Mouse (Mus musculus): ENCODE results near the gene Gm10309. TPM values are rescaled to one million over a fixed set of nuclear protein-coding genes. Genes with fewer than 3 reads are reported as not detected.

Gm10309 gene
- polyA plus RNA-seq, 1 experiment from 2014 or later = 0.11 TPM

DNA sequence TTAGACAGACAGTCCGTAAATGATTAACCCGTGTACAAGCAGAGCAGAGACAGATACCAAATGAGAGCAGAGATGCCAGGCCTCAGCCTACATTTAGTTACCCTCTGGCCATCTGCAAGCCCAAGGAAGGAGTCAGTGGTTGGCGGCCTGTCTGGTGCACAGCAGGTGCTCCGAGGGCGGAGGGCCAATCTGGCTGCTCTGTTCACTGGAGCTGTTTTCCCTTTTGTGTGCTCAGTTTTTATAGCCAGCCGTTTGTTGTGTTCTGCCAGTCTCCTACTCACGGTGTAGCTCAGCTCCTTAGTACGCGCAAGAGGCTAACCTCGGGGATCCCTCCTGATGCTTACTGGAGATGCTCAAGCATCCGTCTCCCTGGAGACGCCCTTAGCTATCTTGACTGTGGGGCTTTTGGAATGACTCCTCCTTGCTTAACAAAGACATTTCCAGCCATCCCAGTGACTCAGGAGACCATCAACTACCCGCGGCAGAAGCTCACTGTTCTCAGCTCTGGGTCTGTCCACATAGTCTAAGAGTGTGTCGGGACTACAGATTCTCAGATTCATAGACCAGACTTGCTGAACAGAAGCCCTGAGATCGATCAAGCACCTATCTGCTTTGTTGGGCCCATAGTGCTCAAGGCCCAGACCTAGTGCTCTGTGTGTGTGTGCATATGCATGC, 40.2 kb downstream of the Gm10309 start:
- ATAC-seq (ENCODE audit: low read depth) (0 out of 2 replicates have a peak, but pooled peaks have one; percentile 28), DNase-seq (ENCODE audit: low spot score) (no peak)
- no peaks in the 10 kb centered on the region for H3K27me3 ChIP-seq (replicated peaks; ENCODE audit: control insufficient read depth, insufficient read depth, low read length)
- H3K4me3 ChIP-seq (ENCODE audit: low read depth, low read length) = no peak overlapping the region
- H3K27ac ChIP-seq (replicated peaks; ENCODE audit: low read depth, low read length) = no peak overlapping the region
- H3K4me1 ChIP-seq (ENCODE audit: control insufficient read depth, insufficient read depth, low read length) = 0 out of 2 replicates have a peak, but pooled peaks cover 3% of the 10 kb centered on the region
- WGBS = 75% methylated on average over 16 of the region's 16 CpGs
- no peaks in the 10 kb centered on the region for H3K36me3 ChIP-seq (ENCODE audit: control insufficient read depth, insufficient read depth, low read length)
- no peak overlapping the region for H3K4me2 ChIP-seq (ENCODE audit: low read depth, low read length)
- H3K9me3 ChIP-seq (ENCODE audit: control insufficient read depth, low read length) = no peaks in the 10 kb centered on the region
- no peak overlapping the region for H3K9ac ChIP-seq (ENCODE audit: low read depth, low read length)

DNA sequence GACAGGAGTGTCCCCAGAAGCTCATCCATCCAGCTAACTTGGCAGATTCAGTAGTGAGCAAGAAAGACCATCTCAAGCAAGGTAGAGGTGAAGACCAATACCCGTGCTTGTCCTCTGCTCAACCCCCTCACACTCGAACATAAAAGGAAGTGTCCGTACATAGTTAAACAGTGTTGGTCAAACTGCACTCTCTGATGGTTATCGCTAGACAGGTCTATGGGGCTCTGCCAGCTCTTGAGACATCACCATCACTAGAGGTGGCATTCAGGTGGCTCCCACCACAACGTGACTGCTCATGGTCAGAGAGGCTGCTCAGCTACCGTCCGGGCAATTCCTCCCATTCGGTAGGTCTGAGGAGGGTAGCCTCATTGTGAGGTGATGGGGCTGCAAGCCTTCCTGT, 40.8 kb downstream of the Gm10309 start:
- ATAC-seq (ENCODE audit: low read depth) (no peak), DNase-seq (ENCODE audit: low spot score) (no peak)
- 0 out of 2 replicates have a peak, but pooled peaks cover 3% of the 10 kb centered on the region for H3K4me1 ChIP-seq (ENCODE audit: control insufficient read depth, insufficient read depth, low read length)
- H3K9me3 ChIP-seq (ENCODE audit: control insufficient read depth, low read length) = no peaks in the 10 kb centered on the region
- H3K4me2 ChIP-seq (ENCODE audit: low read depth, low read length) = no peak overlapping the region
- H3K36me3 ChIP-seq (ENCODE audit: control insufficient read depth, insufficient read depth, low read length) = no peaks in the 10 kb centered on the region
- H3K27ac ChIP-seq (replicated peaks; ENCODE audit: low read depth, low read length) = no peak overlapping the region
- WGBS = 93% methylated on average over 8 of the region's 8 CpGs
- no peaks in the 10 kb centered on the region for H3K27me3 ChIP-seq (replicated peaks; ENCODE audit: control insufficient read depth, insufficient read depth, low read length)
- no peak overlapping the region for H3K4me3 ChIP-seq (ENCODE audit: low read depth, low read length)
- H3K9ac ChIP-seq (ENCODE audit: low read depth, low read length) = no peak overlapping the region

GRCm38 (mm10) chr17:86463369-86463768, 41.7 kb downstream of the Gm10309 start:
- H3K4me2 ChIP-seq (ENCODE audit: low read depth, low read length) = no peak overlapping the region
- DNase-seq (ENCODE audit: low spot score) (no peak), ATAC-seq (ENCODE audit: low read depth) (no peak)
- no peak overlapping the region for H3K9ac ChIP-seq (ENCODE audit: low read depth, low read length)
- H3K36me3 ChIP-seq (ENCODE audit: control insufficient read depth, insufficient read depth, low read length) = no peaks in the 10 kb centered on the region
- H3K27me3 ChIP-seq (replicated peaks; ENCODE audit: control insufficient read depth, insufficient read depth, low read length) = no peaks in the 10 kb centered on the region
- 0 out of 2 replicates have a peak, but pooled peaks cover 3% of the 10 kb centered on the region for H3K4me1 ChIP-seq (ENCODE audit: control insufficient read depth, insufficient read depth, low read length)
- no peak overlapping the region for H3K27ac ChIP-seq (replicated peaks; ENCODE audit: low read depth, low read length)
- no peaks in the 10 kb centered on the region for H3K9me3 ChIP-seq (ENCODE audit: control insufficient read depth, low read length)
- H3K4me3 ChIP-seq (ENCODE audit: low read depth, low read length) = no peak overlapping the region
- 46% methylated on average over 3 of the region's 3 CpGs for WGBS

- no peak overlapping the region for H3K4me3 ChIP-seq (ENCODE audit: low read depth, low read length)
- 63% methylated on average over 17 of the region's 17 CpGs for WGBS
- no peaks in the 10 kb centered on the region for H3K36me3 ChIP-seq (ENCODE audit: control insufficient read depth, insufficient read depth, low read length)
- ATAC-seq (ENCODE audit: low read depth) (no peak), DNase-seq (ENCODE audit: low spot score) (no peak)
- no peak overlapping the region for H3K9ac ChIP-seq (ENCODE audit: low read depth, low read length)
- 0 out of 2 replicates have a peak, but pooled peaks cover 3% of the 10 kb centered on the region for H3K4me1 ChIP-seq (ENCODE audit: control insufficient read depth, insufficient read depth, low read length)
- H3K27ac ChIP-seq (replicated peaks; ENCODE audit: low read depth, low read length) = no peak overlapping the region
- H3K27me3 ChIP-seq (replicated peaks; ENCODE audit: control insufficient read depth, insufficient read depth, low read length) = no peaks in the 10 kb centered on the region
- no peak overlapping the region for H3K4me2 ChIP-seq (ENCODE audit: low read depth, low read length)
- no peaks in the 10 kb centered on the region for H3K9me3 ChIP-seq (ENCODE audit: control insufficient read depth, low read length)
Measured at GRCm38 (mm10) chr17:86460645-86461430, 44.2 kb downstream of the Gm10309 start.

DNA sequence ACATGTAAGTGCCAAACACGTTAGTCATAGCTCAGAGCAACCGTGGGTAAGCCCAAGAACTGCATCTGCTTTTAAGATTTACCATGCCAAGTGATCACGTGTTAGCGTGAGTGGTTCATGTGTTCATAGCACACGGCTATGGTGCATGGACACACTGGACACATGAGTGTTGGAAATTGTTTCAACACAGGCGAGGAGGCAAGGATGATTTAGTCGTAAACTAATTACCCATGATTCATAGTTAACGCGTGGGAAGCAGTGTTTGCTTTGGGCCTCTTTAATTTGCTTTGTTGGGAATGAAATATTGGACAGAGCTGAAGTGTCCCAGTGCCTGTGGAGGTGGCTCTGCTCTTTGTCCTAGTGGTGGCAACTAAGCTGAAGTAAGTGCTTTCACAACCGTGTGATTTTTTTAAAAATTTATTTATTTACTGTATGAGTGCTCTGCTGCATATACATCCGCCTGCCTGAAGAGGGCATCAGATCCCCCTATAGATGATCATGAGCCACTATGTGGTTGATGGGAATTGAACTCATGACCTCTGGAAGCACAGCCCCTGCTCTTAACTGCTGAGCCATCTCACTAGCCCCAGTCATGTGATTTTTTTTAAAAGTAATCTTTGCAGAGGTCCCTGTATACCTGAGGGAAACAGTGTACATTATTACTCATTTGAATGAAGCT, 46.6 kb downstream of the Gm10309 start:
- Histone ChIP-seq H3K36me3 (ENCODE audit: control insufficient read depth, insufficient read depth, low read length) (no peaks in the 10 kb centered on the region), H3K4me1 (ENCODE audit: control insufficient read depth, insufficient read depth, low read length) (no peaks in the 10 kb centered on the region), H3K27ac (replicated peaks; ENCODE audit: low read depth, low read length) (no peak overlapping the region), H3K27me3 (replicated peaks; ENCODE audit: control insufficient read depth, insufficient read depth, low read length) (no peaks in the 10 kb centered on the region), H3K9ac (ENCODE audit: low read depth, low read length) (no peak overlapping the region), H3K9me3 (ENCODE audit: control insufficient read depth, low read length) (no peaks in the 10 kb centered on the region), H3K4me3 (ENCODE audit: low read depth, low read length) (no peak overlapping the region), H3K4me2 (ENCODE audit: low read depth, low read length) (no peak overlapping the region)
- ATAC-seq (ENCODE audit: low read depth) = no peak
- DNase-seq (ENCODE audit: low spot score) = no peak
- WGBS = 83% methylated on average over 11 of the region's 11 CpGs

- DNase-seq (ENCODE audit: low spot score) (peak; percentile 76), ATAC-seq (ENCODE audit: low read depth) (peak; percentile 71; the same call in 1 of the 2 replicates)
- Histone ChIP-seq H3K27ac (replicated peaks; ENCODE audit: low read depth, low read length) (no peak overlapping the region), H3K4me3 (ENCODE audit: low read depth, low read length) (no peak overlapping the region), H3K9me3 (ENCODE audit: control insufficient read depth, low read length) (no peaks in the 10 kb centered on the region), H3K27me3 (replicated peaks; ENCODE audit: control insufficient read depth, insufficient read depth, low read length) (no peaks in the 10 kb centered on the region), H3K4me2 (ENCODE audit: low read depth, low read length) (no peak overlapping the region), H3K9ac (ENCODE audit: low read depth, low read length) (no peak overlapping the region), H3K36me3 (ENCODE audit: control insufficient read depth, insufficient read depth, low read length) (no peaks in the 10 kb centered on the region), H3K4me1 (ENCODE audit: control insufficient read depth, insufficient read depth, low read length) (no peaks in the 10 kb centered on the region)
- WGBS = 51% methylated on average over 6 of the region's 6 CpGs
Measured at GRCm38 (mm10) chr17:86456512-86456911, 48.5 kb downstream of the Gm10309 start.

GRCm38 (mm10) chr17:86454351-86454706, 50.7 kb downstream of the Gm10309 start:
- no peak overlapping the region for H3K9ac ChIP-seq (ENCODE audit: low read depth, low read length)
- no peak overlapping the region for H3K4me3 ChIP-seq (ENCODE audit: low read depth, low read length)
- no peaks in the 10 kb centered on the region for H3K4me1 ChIP-seq (ENCODE audit: control insufficient read depth, insufficient read depth, low read length)
- no peaks in the 10 kb centered on the region for H3K9me3 ChIP-seq (ENCODE audit: control insufficient read depth, low read length)
- no peak overlapping the region for H3K4me2 ChIP-seq (ENCODE audit: low read depth, low read length)
- H3K27me3 ChIP-seq (replicated peaks; ENCODE audit: control insufficient read depth, insufficient read depth, low read length) = no peaks in the 10 kb centered on the region
- no peak overlapping the region for H3K27ac ChIP-seq (replicated peaks; ENCODE audit: low read depth, low read length)
- DNase-seq (ENCODE audit: low spot score) (no peak), ATAC-seq (ENCODE audit: low read depth) (no peak)
- H3K36me3 ChIP-seq (ENCODE audit: control insufficient read depth, insufficient read depth, low read length) = no peaks in the 10 kb centered on the region
- 81% methylated on average over 3 of the region's 3 CpGs for WGBS

DNA sequence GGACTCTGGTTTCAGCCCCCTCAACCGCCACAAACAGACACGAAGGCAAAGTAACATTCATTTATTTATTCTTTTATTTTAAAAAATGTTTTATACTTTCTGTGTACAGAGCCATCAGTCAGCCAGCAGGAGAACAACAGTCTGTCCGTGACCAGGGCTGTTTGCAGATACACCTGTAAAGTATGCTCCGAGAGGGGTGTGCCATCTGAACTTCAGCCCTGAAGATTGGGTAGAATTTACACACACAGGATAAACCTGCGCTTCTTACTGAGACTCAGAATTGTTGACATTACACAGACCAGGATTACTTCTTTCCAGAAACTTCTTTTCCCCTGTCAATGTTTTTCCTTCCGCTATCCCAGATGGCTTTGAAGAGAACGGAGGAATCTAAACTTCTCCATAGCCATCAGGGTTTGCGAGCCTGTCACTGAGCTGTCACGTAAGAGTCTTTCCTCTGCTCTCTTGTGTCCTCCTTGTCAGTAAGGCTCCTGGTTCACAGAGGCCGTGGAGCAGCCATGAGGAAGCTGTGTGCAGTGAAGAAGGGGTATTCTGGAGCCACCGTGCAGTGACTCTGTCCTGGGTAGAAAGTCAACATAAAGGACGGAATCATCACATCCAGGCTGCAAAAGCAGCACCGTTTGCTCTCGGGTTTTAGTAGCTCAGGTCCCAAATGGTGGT, 51.2 kb downstream of the Gm10309 start:
- ATAC-seq (ENCODE audit: low read depth) (no peak), DNase-seq (ENCODE audit: low spot score) (no peak)
- H3K9ac ChIP-seq (ENCODE audit: low read depth, low read length) = no peak overlapping the region
- no peak overlapping the region for H3K4me2 ChIP-seq (ENCODE audit: low read depth, low read length)
- 77% methylated on average over 14 of the region's 14 CpGs for WGBS
- H3K4me1 ChIP-seq (ENCODE audit: control insufficient read depth, insufficient read depth, low read length) = no peaks in the 10 kb centered on the region
- H3K4me3 ChIP-seq (ENCODE audit: low read depth, low read length) = no peak overlapping the region
- H3K36me3 ChIP-seq (ENCODE audit: control insufficient read depth, insufficient read depth, low read length) = no peaks in the 10 kb centered on the region
- H3K27ac ChIP-seq (replicated peaks; ENCODE audit: low read depth, low read length) = no peak overlapping the region
- no peaks in the 10 kb centered on the region for H3K27me3 ChIP-seq (replicated peaks; ENCODE audit: control insufficient read depth, insufficient read depth, low read length)
- no peaks in the 10 kb centered on the region for H3K9me3 ChIP-seq (ENCODE audit: control insufficient read depth, low read length)

Data from embryonic facial prominence, embryonic 14.5 days (tissue).